Mouse (Mus musculus) small intestine, adult 2 months (tissue): Measurements from ENCODE around the gene Gsc2.

Source experiments
- CTCF ChIP-seq: fragments of 200-500 bp; IDR thresholded peaks from 2 replicates; pipeline ENCODE4 v1.5.1; 2012; ENCODE audit warnings: low read depth, mild to moderate bottlenecking, control low read depth, inconsistent platforms, low read length, moderate library complexity, mixed read lengths; ENCODE audit not compliant: insufficient replicate concordance, insufficient read length; ENCODE audit errors: extremely low read depth
- POLR2A ChIP-seq: fragments of 200-500 bp; IDR thresholded peaks from 2 replicates; pipeline ENCODE4 v1.6.1; 2012; ENCODE audit warnings: low read depth, mild to moderate bottlenecking, control low read depth, inconsistent platforms, low read length, moderate library complexity

DNA sequence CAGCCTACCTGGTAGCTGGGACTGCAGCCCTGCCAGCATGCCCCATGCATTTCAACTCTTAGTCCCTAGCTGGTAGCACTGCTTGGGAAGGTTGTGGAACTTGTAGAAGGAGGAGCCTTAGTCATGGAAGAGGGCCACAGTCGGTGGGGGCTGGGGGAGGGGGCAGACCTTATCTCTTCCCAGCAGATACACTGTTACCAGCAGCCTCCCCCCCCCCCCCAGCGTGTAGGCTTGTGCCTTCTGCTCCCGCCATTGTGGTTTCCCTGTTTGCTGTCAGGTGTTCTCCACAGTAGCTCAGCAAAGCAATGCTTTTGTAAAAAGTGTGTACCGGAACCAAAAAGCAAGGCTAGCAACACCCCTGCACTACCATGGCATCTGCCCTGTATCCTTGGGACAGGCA is 36.8 kb upstream of the Gsc2 start:
- TF ChIP-seq CTCF: no peak
- TF ChIP-seq POLR2A: no peak
